9 mouse cellular contexts compared by ENCODE assay signal in genomic region chr11:95263816-95264454, GRCm38 (mm10). TPM values are rescaled to one million over a fixed set of nuclear protein-coding genes. Genes with fewer than 3 reads are reported as not detected.
DNase-seq lines count a peak whose midpoint lies in the region; TF ChIP-seq lines count a peak whose summit lies in the region.
"Had no signal": no experiment of that assay in that cellular context is flagged by ENCODE, and none has a peak within 500 bp of the region (broad histone marks: within the 10 kb centered on the region; RNA-seq: fewer than 3 reads in every experiment).

No protein-coding gene starts in this region.

- no peak overlapping the region for H3K4me3 ChIP-seq in testis, adult 2 months (ENCODE audit: control insufficient read depth, low read depth, low read length)

- TF ChIP-seq POLR2A in testis, adult 2 months (IDR thresholded peaks at IDR 0.05; ENCODE audit: control insufficient read depth, low read depth, low read length), result no peak

- no peak for TF ChIP-seq CTCF in testis, adult 2 months (IDR thresholded peaks at IDR 0.05; ENCODE audit: control insufficient read depth, insufficient read depth, insufficient replicate concordance, low read depth, low read length)

- H3K27ac ChIP-seq in testis, adult 2 months (ENCODE audit: control insufficient read depth, insufficient read depth, low read depth, low read length), result peak overlapping the region; percentile 36

- H3K36me3 ChIP-seq in testis, adult 2 months (ENCODE audit: control insufficient read depth, insufficient read depth, low read length), result no peaks in the 10 kb centered on the region

- intact Hi-C loops in heart, postnatal 14 days (cut with DNase I), result no loop called here

- no peaks in the 10 kb centered on the region for H3K27me3 ChIP-seq in testis, adult 2 months (ENCODE audit: control insufficient read depth, insufficient read depth, low read length)

- no peak for DNase-seq in testis, postnatal 10 days (ENCODE audit: low spot score)
- peak; percentile 73 to 79 for DNase-seq in heart, postnatal 14 days
- peak; percentile 81 to 84 for DNase-seq in kidney, postnatal 4 days
- DNase-seq in right cerebral cortex, postnatal 4 days, result no peak
- DNase-seq in frontal cortex, adult 2 months (ENCODE audit: extremely low spot score in 1 of 2, low spot score in 1 of 2), result no peak
- DNase-seq in embryo, embryonic 11 days, result no peak
- DNase-seq in MN1 (ENCODE audit: low spot score), result no peak

- H3K4me1 ChIP-seq in testis, adult 2 months (ENCODE audit: control insufficient read depth, insufficient read depth, low read length), result peaks cover 4% of the 10 kb centered on the region

RNA-seq across cellular contexts. Expression of gene Tac4, which starts 2.6 kb away (rescaled TPM):
- not detected in 2 replicates for polyA plus RNA-seq in testis, adult 2 months (2012; rRNA removed)
- not detected for total RNA-seq in heart, postnatal 14 days (2021)
- 0.12 TPM in 1 of 2 replicates, not detected in the other for polyA plus RNA-seq in frontal cortex, adult 2 months (2012; rRNA removed)
- polyA plus RNA-seq: embryonic facial prominence, embryonic 11.5 days had no signal

RNA-seq across cellular contexts. Expression of gene Kat7, which starts 46.1 kb away (rescaled TPM):
- 89.5 and 93.1 TPM in 2 replicates for polyA plus RNA-seq in testis, adult 2 months (2012; rRNA removed)
- 10 to 100 TPM; 30.6 to 32.2 TPM for total RNA-seq in heart, postnatal 14 days (2021)
- 55.2 and 55.4 TPM in 2 replicates for polyA plus RNA-seq in frontal cortex, adult 2 months (2012; rRNA removed)

Comparison
In these comparisons a context has a peak if more than half of its experiments do, and no peak if none do; other contexts are left out.
1. DNase-seq: peak in heart, postnatal 14 days (2 of 2) and kidney, postnatal 4 days (2 of 2); none in testis, postnatal 10 days (single experiment), right cerebral cortex, postnatal 4 days (single experiment), frontal cortex, adult 2 months (0 of 2), embryo, embryonic 11 days (single experiment) and MN1 (single experiment).